Mouse (Mus musculus) olfactory bulb, adult 2 months (tissue): ENCODE measurements around the gene Parp1.

Experiments used
- CTCF ChIP-seq: fragments of 200-500 bp; IDR thresholded peaks from 2 replicates; pipeline ENCODE4 v1.5.1; 2012; ENCODE audit warnings: low read depth, mild to moderate bottlenecking, low read length, moderate library complexity; ENCODE audit not compliant: insufficient read depth
- POLR2A ChIP-seq: fragments of 200-500 bp; IDR thresholded peaks from 2 replicates; pipeline ENCODE4 v1.6.1; 2012; ENCODE audit warnings: mild to moderate bottlenecking, low read depth, low read length, moderate library complexity; ENCODE audit not compliant: insufficient read depth

DNA sequence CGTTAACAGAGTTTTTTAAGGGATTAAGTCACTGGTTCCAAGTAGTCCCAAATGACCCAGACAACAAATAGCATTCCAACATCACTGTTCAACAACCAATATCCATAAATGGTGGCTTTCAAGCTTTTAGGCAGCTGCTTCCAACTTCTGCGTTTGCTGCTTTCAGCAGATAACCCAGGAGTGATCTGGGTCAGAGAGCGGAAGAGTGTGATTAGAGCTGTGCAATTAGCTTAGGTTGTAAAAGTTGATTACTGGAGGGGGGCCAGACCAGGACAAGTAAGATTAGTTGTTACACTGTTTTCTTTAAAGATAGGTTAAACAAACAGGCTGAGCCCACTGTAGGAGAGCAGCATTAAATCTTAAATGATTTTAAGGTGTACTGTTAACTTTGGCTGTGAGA is 7.5 kb upstream of the Parp1 start:
- no peak for TF ChIP-seq POLR2A
- no peak for TF ChIP-seq CTCF
